Mouse (Mus musculus) liver (tissue): ENCODE data around the gene Hid1.
A peak's percentile ranks its signal among the peaks of the same experiment; 100 is the strongest.

Source experiments
- DNase-seq: peaks from one replicate; pipeline ENCODE4 v3.0.0-alpha.2; 2020; ENCODE audit warnings: mixed read lengths

Hid1 gene

DNA sequence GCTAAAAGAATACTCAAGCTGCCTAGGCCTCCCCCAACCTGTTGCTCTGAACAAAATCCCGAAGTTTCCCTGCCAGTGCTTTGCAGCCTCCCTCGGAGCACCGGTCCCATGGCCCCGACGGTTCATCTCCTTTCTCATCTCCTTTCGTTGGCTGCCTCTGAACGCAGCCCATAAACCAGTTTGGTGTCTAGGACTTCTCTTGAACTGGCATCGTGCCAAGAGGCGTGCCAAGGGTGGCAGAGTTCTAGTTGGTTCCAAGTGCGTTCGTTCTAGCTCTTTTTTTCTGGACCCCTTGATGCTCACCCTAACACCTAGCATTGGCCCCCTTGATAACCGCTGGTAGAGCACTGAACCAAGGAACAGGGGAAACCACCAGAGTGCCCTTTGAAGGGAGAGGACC lies 32.3 kb downstream of the Hid1 start:
- no peak for DNase-seq

DNA sequence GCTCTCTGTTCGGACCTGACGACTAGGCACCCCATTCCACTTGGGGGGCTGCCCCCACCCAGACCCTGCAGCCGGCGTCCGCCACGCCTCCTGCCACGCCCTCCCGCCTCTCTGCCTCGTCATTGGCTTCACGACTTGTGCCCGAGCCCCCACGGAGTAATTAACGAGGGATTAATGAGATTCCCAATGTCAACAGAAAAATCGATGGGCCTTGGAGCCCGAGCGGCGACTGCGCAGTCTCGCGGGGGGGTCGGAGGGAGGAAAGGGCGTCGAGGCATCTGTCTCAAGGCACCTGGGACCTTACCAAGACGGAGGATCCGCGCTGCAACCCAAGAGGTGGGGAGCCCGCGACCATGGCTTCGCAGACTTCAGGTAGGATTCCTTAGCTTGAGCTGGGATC lies 33.0 kb downstream of the Hid1 start, which contains the start of gene Otop3:
Otop3 (plus strand) TSS at position 201 of the 400 bp plus-strand sequence.
- DNase-seq: no peak

DNA sequence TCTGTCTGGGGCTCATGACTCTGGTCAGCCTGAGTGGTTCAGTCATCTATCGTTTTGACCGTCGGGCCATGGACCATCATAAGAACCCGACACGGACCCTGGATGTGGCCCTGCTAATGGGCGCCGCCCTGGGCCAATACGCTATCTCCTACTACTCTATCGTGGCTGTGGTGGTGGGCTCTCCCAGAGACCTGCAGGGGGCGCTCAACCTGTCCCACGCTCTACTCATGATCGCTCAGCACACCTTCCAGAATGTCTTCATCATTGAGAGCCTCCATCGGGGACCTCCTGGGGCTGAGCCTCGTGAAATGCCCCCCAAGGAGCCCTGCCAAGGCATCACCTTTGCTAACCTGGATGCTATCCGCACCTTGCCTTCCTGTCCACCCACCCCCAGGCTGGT lies 38.2 kb downstream of the Hid1 start:
- DNase-seq: no peak

DNA sequence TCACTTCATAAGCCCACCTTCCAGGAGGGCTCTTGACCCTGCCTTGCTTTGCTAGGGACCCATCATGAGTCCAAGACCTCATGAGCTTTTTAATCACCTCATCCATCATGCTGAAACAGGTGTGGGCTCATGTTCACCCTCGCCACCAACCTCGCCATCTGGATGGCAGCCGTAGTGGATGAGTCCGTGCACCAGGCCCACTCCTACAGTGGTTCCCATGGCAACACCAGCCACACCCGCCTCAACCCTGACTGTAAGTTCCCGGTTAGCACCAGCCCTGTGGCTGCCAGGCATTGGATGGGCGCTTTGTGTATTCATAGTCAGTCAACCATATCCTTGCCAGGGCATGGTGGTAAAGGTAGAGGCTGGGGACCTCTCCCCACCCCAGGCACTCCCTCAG lies 40.8 kb downstream of the Hid1 start:
- no peak for DNase-seq

DNA sequence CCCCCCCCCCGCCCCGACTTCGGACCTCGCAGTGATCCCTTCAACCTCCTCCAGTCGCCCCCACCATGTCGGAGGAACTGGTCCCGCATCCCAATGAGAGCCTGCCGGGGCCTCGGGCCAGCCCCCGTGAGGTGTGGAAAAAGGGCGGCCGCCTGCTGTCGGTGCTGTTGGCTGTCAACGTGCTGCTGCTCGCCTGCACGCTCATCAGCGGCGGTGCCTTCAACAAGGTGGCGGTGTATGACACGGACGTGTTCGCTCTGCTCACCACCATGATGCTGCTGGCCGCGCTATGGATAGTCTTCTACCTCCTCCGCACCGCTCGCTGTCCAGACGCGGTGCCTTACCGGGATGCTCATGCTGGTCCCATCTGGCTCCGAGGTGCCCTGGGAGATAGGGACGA lies 44.2 kb downstream of the Hid1 start:
- DNase-seq: no peak

DNA sequence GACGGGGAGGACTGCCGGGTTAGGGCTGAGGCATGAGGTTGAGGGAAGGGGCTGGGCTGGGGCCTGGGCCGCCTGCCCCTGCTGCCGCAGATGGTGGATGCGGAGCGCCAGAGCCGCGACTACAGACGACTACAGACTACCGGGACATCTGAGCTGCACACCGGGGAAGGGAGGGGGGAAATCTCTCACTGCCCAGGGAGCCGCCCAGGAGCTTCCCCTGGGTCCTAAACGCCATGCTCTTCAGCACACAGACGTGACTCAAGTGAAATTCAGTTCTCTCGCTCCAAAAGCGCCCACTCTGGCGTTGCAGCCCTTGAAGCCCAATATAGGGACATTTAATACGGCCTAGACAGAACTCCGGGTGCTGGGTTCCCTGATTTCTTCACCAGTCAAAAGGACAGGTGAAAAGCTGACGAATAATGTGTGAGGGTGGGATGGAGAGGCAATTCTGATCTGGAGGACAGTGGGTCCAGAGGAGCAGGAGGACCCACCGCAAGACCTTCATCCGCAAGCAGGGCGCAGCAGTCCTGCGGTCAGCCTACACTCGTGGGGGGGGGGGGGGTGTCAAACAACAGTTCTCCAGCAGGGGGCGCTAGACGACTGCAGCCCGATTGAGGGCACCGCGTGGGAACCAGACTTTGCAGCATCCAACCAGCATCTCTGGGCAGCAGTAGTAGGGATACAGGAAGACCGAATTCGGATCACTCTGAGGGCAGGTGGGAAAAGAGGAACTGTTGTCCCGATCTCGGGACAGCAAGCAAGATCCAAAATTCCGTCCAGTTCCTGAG lies 45.5 kb downstream of the Hid1 start, which contains the start of gene Ush1g:
Ush1g (minus strand) TSS at position 136 of the 788 bp plus-strand sequence.
- DNase-seq: peak; percentile 72

DNA sequence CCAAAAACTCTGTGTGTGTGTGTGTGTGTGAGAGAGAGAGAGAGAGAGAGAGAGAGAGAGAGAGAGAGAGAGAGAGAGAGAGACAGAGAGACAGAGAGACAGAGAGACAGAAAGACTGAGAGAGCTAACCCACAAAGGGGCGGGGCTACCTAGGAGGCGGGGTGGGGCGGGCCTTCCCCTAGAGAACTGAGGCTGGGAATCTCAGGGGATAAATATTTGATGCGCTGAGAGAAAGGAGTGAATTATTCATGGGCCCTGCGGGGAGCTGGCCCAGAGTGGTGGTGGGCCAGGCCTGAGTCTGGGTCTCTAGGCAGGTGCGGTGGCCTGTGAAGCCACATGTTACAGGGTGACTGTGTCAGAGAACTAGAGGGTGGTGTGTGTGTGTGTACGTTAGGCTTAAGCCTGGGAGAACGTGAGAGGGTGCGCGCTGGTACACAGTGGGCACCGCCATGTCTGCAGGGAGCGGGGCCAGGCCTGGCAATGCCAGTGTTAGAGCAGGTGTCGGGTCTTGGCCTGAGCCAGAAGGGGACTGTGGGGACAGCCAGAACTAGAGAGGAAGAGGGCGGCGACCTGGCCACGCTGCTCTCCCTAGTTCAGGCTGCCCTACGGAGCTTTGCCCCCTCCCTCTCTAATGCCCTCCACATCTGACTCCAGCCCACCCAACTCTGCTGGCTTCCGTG lies 47.7 kb downstream of the Hid1 start:
- no peak for DNase-seq

DNA sequence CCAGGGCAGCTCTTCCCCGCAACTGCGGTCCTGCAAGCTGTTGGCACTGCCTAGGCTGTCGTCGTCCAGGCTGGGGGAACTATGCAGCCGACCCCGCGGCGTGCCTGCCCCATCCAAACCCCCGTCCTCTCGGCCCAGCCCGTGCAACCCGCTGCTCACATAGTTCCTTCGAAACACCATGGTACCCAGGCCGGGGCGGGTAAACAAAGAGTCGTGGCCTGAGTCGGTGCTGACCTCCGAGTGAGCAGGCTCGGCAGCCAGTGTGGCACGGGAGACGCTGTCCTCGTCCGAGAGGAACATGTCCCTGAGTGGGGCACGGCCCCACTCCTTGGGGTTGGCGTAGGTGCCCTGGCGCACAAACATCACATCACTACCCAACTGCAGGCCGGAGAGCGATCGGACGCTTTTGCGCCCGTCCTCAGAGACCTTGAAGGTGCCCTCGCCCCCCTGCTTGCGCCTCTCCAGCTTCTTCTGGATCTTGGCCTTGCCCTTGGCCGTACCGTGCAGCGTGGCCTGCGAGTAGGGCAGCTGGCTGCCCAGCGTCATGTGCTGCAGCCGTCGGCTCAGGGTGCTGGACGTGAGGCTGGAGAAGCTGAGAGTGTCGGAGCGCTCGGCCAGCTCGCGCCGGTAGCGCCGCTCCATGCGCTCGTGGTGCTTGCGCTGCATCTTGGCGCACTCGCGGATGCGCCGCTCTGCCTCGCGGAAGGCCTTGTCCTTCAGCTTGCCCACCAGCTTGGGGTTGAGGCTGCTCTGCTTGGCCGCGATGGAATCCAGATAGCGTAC lies 49.1 kb downstream of the Hid1 start:
- DNase-seq: no peak

DNA sequence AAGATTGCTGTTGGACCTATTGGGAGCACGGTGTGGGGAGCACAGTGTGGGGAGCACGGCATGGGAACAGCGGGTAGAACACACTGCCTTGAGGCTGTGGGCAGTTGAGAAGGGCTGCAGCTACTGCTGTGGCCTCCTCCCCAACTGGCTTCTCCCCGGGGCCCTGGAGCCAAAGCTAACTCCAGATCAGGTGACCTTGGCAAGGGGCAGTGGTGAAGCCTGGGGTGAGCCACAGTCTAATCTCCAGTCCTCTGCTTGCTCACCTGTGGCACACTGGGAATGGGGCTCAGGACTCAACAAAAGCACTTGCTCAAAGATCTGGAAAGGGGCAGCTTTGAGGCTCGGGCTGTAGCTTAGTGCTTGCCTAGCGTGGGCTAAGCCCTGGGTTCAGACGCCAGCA lies 50.4 kb downstream of the Hid1 start:
- no peak for DNase-seq

DNA sequence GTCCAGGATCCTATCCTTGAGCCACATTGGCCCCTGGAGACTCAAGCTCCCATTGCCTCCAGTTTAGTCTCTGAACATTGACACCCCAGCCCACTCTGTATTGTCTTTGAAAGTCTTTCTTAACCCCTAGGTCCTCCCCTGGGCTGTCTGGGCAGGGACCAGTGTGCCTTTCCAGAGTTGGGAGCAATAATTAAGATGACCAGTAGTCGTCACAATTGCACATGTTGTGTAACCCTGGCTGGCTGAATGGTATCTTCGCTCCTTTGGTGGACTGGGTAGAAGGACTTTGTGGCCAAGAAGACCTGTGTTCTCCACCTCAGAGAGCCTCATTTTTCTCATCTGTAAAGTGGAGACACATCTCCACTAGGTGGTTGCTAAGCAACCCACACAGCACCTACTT lies 53.3 kb downstream of the Hid1 start:
- no peak for DNase-seq

DNA sequence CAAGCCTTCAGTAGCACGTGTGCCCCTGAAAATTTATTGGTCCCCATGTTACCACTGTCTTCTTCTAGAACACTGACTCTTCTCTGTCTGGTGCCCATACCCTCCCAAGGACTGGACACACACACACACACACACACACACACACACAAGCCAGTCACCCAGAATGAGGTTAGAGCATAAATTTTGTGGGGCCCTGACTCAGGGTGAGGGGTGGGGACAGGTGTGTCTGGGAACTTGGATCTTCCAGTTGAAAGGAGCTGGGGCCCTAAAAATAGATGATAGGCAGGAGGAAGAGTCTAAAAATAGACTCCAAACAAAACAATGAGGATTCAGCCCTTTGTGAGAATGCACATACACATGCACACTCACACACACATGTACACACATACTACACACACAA lies 58.8 kb downstream of the Hid1 start:
- DNase-seq: no peak

DNA sequence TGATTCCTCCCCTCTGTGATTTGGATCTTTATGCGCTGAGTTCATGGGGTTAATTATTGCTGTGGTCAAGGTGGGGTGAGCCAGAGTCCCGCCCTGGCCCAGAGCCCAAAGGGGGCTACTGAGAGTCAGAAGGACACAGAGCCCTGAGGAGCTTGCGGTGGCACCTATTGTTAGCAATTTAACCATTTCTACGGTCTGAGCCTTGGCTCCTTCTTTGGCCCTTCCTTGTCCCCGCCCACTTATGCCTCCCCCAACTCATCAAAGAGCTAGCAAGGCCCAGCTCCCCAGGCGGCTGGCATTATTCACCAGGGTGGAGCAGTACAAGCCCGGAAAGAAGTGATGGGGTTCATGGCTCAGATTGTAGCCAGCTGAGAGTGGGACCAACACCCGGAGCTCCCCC lies 60.7 kb downstream of the Hid1 start, which contains the start of gene Otop2:
Otop2 (plus strand) TSS at position 301 of the 400 bp plus-strand sequence.
- no peak for DNase-seq

DNA sequence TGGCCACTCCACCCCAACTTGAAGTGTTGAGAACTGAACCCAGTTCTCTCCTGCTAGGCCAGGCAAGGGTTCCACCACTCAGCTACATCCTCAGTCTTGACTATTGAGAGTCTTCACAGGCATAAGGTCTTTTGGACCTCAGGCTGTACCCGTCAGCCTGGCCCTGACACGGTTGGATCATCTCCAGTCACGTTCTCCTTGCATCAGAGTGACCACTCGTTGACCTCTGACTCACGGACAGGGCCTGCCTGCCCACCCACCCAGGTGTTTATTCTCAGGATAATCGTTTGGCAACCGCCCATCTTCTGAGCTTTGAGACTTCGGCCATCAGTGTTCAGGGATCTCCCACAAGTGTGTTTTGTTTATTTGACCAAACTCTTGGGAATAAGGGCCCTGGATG lies 64.4 kb downstream of the Hid1 start:
- DNase-seq: no peak

DNA sequence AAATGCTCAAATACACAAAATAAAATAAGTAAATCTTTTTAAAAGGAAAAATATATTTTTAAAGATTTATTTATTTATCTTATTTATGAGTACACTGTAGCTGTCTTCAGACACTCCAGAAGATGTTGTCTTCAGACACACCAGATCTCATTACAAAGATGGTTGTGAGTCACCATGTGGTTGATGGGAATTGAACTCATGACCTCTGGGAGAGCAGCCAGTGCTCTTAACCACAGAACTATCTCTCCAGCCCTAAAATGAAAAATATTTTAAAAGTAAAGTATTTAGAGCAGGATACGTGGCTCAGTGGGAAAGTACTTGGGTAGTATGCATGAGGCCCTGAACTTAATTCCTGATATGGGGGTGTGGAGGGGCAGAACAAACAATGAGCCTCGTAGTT lies 66.2 kb downstream of the Hid1 start:
- DNase-seq: no peak

DNA sequence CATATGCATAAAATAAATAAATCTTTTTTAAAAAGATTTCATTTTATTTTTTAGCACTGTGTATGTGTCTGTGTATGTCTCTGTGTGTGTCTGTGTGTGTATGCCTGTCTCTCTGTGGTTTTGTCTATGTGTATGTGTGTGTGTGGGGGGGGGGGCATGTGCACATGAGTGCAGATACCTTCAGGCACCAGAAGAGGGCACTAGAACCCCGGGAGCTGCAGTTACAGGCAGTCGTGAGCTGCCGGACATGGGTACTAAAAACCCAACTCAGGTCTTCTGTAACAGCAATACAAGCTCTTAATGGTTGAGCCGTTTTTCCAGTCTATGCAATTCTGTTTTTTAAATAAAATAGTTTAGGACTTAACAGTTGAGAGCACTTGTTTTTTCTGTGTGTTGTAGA lies 66.8 kb downstream of the Hid1 start:
- DNase-seq: no peak

DNA sequence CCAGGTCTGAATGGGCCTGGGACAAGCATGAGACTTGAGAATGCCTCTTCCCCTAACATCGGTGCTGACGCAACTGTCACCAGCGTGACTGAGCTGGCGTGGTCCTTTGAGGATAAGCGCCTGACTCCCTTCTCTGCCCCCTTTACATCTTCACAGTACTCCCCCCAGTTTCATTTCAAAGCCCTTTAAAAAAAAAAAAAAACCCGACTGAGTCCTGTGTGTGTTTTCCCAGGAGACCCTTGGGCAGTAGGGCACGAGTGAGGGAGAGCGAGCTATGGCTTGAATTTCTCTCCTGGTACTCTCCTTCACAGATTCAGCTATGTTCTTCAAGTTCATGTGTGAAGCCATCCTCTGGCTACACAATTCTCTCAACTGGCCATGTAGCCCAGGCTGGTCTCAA lies 69.4 kb downstream of the Hid1 start:
- DNase-seq: no peak
